Mouse (Mus musculus) forebrain, embryonic 14.5 days (tissue): ENCODE data around the gene Psen1. TPM values are rescaled to one million over a fixed set of nuclear protein-coding genes. Genes with fewer than 3 reads are reported as not detected.
A peak's percentile ranks its signal among the peaks of the same experiment; 100 is the strongest.

Experiments used
- ATAC-seq: fragments of 200-750 bp; cut with Nextera tagmentation; 2 replicates; pipeline ENCODE4 v1.8.0; 2017; ENCODE audit warnings: mild to moderate bottlenecking, moderate library complexity
- DNase-seq: peaks from one replicate; pipeline ENCODE4 v3.0.0-alpha.2; 2015; ENCODE audit warnings: low spot score
- H3K27ac ChIP-seq: fragments of 300-500 bp; sonication (generic); 2 replicates; pipeline ENCODE4 v1.5.1; 2014; ENCODE audit warnings: low read depth, mild to moderate bottlenecking, control low read depth, low read length, moderate library complexity
- H3K27me3 ChIP-seq: fragments of 300-500 bp; sonication (generic); replicated peaks from 2 replicates; pipeline ENCODE4 v1.6.1; 2014; ENCODE audit warnings: low read length, control low read depth, mixed read lengths; ENCODE audit not compliant: control insufficient read depth, insufficient read depth
- H3K36me3 ChIP-seq: fragments of 300-500 bp; sonication (generic); 2 replicates; pipeline ENCODE4 v1.6.1; 2014; ENCODE audit warnings: low read length, control low read depth; ENCODE audit not compliant: control insufficient read depth, insufficient read depth
- H3K4me1 ChIP-seq: fragments of 300-500 bp; sonication (generic); 2 replicates; pipeline ENCODE4 v1.6.1; 2014; ENCODE audit warnings: antibody characterized with exemption, low read length, control low read depth; ENCODE audit not compliant: control insufficient read depth, insufficient read depth
- H3K4me2 ChIP-seq: fragments of 300-500 bp; sonication (generic); 2 replicates; pipeline ENCODE4 v1.6.1; 2014; ENCODE audit warnings: mild to moderate bottlenecking, control low read depth, low read length
- H3K4me3 ChIP-seq: fragments of 300-500 bp; sonication (generic); 2 replicates; pipeline ENCODE4 v1.5.1; 2014; ENCODE audit warnings: low read depth, low read length, control low read depth
- H3K9ac ChIP-seq: fragments of 300-500 bp; sonication (generic); 2 replicates; pipeline ENCODE4 v1.6.1; 2014; ENCODE audit warnings: mild to moderate bottlenecking, low read length, control low read depth, moderate library complexity
- H3K9me3 ChIP-seq: fragments of 300-500 bp; sonication (generic); replicated peaks from 2 replicates; pipeline ENCODE4 v1.6.1; 2016; ENCODE audit warnings: low read length, control low read depth, mixed read lengths; ENCODE audit not compliant: control insufficient read depth
- WGBS: fragments of 180-500 bp; shearing (Covaris S2); extraction: QIAGEN DNeasy Blood & Tissue Kit; methylation state at CpG from one replicate; pipeline ENCODE4 v1.1.7; 2014; 5-methylcytosine and 5-hydroxymethylcytosine counted together
- polyA plus RNA-seq: library from polyadenylated mRNA; unstranded; fragments of >200 nt; fragmentation: Nextera tagmentation; extraction: Ambion mirVana; gene quantifications from 2 replicates; pipeline ENCODE4 v1.2.1, GENCODE M21; 2014

The Psen1 gene
- polyA plus RNA-seq, 1 experiment from 2014 or later, result 73.4 TPM

GRCm38 (mm10) chr12:83694011-83694410 is 6.1 kb downstream of the Psen1 start:
- Histone ChIP-seq H3K9ac (no peak overlapping the region), H3K27me3 (no peaks in the 10 kb centered on the region), H3K36me3 (peaks cover 2% of the 10 kb centered on the region; the same call in 1 of the 2 replicates), H3K4me3 (no peak overlapping the region), H3K4me2 (no peak overlapping the region), H3K4me1 (peaks cover 9% of the 10 kb centered on the region), H3K27ac (no peak overlapping the region), H3K9me3 (no peaks in the 10 kb centered on the region)
- no peak for DNase-seq
- no peak for ATAC-seq
- WGBS, result 92% methylated on average over 5 of the region's 5 CpGs

DNA sequence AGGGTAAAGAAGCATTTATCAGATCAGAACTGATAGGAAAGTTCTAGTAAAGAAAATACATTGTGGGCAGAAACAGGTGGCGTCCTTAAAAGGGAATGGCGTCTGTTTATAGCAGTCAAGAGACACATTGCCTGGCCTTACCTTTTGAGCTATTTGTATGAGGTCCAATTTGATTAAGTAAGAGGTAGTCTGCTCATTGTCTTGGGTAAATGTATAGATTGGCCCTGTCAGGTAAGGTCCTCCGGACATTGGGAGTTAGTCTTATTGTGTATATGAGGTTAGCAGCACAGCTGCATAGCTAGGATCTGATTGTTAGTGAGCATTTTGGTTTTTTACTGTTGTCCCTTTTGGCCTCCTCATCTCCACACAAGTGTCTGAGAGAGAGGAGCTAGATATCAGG is 6.7 kb downstream of the Psen1 start:
- 94% methylated on average over 3 of the region's 3 CpGs for WGBS
- Histone ChIP-seq H3K4me1 (0 out of 2 replicates have a peak, but pooled peaks cover 4% of the 10 kb centered on the region), H3K27ac (no peak overlapping the region), H3K9ac (no peak overlapping the region), H3K4me3 (no peak overlapping the region), H3K9me3 (no peaks in the 10 kb centered on the region), H3K27me3 (no peaks in the 10 kb centered on the region), H3K4me2 (no peak overlapping the region), H3K36me3 (peaks cover 7% of the 10 kb centered on the region)
- DNase-seq (no peak), ATAC-seq (no peak)

GRCm38 (mm10) chr12:83698637-83699036 is 10.7 kb downstream of the Psen1 start:
- DNase-seq (no peak), ATAC-seq (no peak)
- H3K9me3 ChIP-seq, result no peaks in the 10 kb centered on the region
- H3K4me2 ChIP-seq, result no peak overlapping the region
- H3K27ac ChIP-seq, result no peak overlapping the region
- H3K4me1 ChIP-seq, result no peaks in the 10 kb centered on the region
- peaks cover 19% of the 10 kb centered on the region for H3K36me3 ChIP-seq
- no peak overlapping the region for H3K4me3 ChIP-seq
- H3K27me3 ChIP-seq, result no peaks in the 10 kb centered on the region
- H3K9ac ChIP-seq, result no peak overlapping the region
- 87% methylated on average over 4 of the region's 4 CpGs for WGBS

DNA sequence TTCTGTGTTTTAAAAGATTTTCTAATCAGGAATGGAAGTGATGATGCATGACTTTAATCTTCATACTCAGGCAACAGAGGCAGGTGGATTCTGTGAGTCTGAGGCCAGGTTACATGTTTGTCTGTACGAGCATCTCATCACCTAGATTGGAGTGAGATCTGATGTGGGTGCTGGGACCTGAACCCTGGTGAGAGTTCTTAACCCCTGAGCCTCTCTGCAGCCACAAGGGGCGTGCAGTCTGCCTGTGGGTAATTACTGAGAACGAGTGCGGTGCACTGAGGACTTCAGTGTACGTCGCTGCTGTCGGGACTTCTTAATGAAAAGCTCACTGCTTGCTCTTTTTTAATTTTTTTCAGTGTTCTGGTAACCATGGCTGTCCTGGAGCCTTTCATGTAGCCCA is 13.7 kb downstream of the Psen1 start:
- Histone ChIP-seq H3K27ac (no peak overlapping the region), H3K4me3 (no peak overlapping the region), H3K9ac (no peak overlapping the region), H3K4me2 (no peak overlapping the region), H3K36me3 (peaks cover 25% of the 10 kb centered on the region), H3K9me3 (no peaks in the 10 kb centered on the region), H3K4me1 (no peaks in the 10 kb centered on the region), H3K27me3 (no peaks in the 10 kb centered on the region)
- WGBS, result 90% methylated on average over 7 of the region's 7 CpGs
- DNase-seq (no peak), ATAC-seq (no peak)

DNA sequence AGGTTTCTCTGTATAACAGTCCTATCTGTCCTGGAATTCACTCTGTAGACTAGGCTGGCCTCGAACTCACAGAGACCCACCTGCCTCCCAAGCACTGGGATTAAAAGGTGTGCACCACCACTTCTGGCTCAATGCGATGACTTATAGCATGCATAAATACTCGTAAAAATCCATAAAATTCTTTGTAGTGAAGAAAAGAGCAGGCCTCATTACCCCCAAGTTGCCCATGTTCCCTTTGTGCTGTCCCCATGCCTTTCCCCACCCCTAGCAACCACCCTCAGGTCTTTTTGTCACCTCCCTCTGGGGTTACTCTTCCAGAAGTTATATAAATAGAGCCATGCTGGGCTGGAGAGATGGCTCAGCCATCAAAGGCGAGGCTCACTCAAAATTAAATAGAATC is 14.8 kb downstream of the Psen1 start:
- Histone ChIP-seq H3K27ac (no peak overlapping the region; the same call in 1 of the 2 replicates), H3K9ac (no peak overlapping the region), H3K4me1 (no peaks in the 10 kb centered on the region), H3K36me3 (peaks cover 25% of the 10 kb centered on the region), H3K9me3 (no peaks in the 10 kb centered on the region), H3K27me3 (no peaks in the 10 kb centered on the region), H3K4me3 (no peak overlapping the region), H3K4me2 (no peak overlapping the region)
- WGBS, result 26% methylated on average over 4 of the region's 4 CpGs
- ATAC-seq (no peak), DNase-seq (peak; percentile 7)

- no peak overlapping the region for H3K4me2 ChIP-seq
- peaks cover 21% of the 10 kb centered on the region for H3K36me3 ChIP-seq
- WGBS, result 95% methylated on average over 4 of the region's 4 CpGs
- ATAC-seq (no peak), DNase-seq (no peak)
- H3K9ac ChIP-seq, result no peak overlapping the region
- no peaks in the 10 kb centered on the region for H3K9me3 ChIP-seq
- no peaks in the 10 kb centered on the region for H3K27me3 ChIP-seq
- H3K27ac ChIP-seq, result no peak overlapping the region
- no peaks in the 10 kb centered on the region for H3K4me1 ChIP-seq
- H3K4me3 ChIP-seq, result no peak overlapping the region
Observed at GRCm38 (mm10) chr12:83706951-83707350, 19.0 kb downstream of the Psen1 start.

- H3K4me2 ChIP-seq, result no peak overlapping the region
- no peak overlapping the region for H3K27ac ChIP-seq
- no peaks in the 10 kb centered on the region for H3K9me3 ChIP-seq
- H3K9ac ChIP-seq, result no peak overlapping the region
- H3K4me1 ChIP-seq, result no peaks in the 10 kb centered on the region
- H3K36me3 ChIP-seq, result peaks cover 32% of the 10 kb centered on the region
- ATAC-seq, result no peak
- H3K4me3 ChIP-seq, result no peak overlapping the region
- WGBS, result 94% methylated on average over 7 of the region's 7 CpGs
- H3K27me3 ChIP-seq, result no peaks in the 10 kb centered on the region
- DNase-seq, result no peak
Observed at GRCm38 (mm10) chr12:83708160-83709092, 20.5 kb downstream of the Psen1 start.

- H3K4me1 ChIP-seq, result no peaks in the 10 kb centered on the region
- 85% methylated on average over 2 of the region's 2 CpGs for WGBS
- H3K27ac ChIP-seq, result no peak overlapping the region
- ATAC-seq (no peak), DNase-seq (no peak)
- H3K36me3 ChIP-seq, result peaks cover 37% of the 10 kb centered on the region
- no peaks in the 10 kb centered on the region for H3K27me3 ChIP-seq
- no peak overlapping the region for H3K4me3 ChIP-seq
- H3K9me3 ChIP-seq, result no peaks in the 10 kb centered on the region
- no peak overlapping the region for H3K4me2 ChIP-seq
- no peak overlapping the region for H3K9ac ChIP-seq
Observed at GRCm38 (mm10) chr12:83709934-83710333, 22.0 kb downstream of the Psen1 start.

DNA sequence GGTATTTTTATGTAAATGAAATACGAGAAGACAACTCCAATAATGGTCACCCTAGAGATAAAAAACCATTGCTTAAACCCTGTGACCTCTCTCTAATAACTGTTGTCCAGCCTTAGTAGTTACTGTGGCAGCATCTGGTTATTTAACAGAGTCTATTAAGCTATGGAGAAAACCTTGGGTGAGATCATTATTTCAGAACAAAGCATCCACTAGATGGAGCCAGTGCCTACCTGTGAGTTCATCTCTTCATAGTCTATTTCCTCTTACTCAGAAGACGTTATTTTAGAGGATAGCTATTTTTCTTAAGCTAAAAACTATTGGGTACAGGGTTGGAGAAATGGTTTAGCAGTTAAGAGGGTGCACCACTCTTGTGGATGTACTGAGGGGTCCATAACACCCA is 25.8 kb downstream of the Psen1 start:
- Histone ChIP-seq H3K27me3 (no peaks in the 10 kb centered on the region), H3K9ac (no peak overlapping the region), H3K4me1 (no peaks in the 10 kb centered on the region), H3K9me3 (no peaks in the 10 kb centered on the region), H3K4me3 (no peak overlapping the region), H3K36me3 (peaks cover 66% of the 10 kb centered on the region), H3K27ac (no peak overlapping the region), H3K4me2 (no peak overlapping the region)
- WGBS, result 44% methylated on average over 2 of the region's 2 CpGs
- DNase-seq (peak; percentile 84), ATAC-seq (no peak)
